Mouse (Mus musculus) MEL (cell line): ENCODE data around the gene Mesp2.

Experiments
- BHLHE40 ChIP-seq: IDR thresholded peaks from 2 replicates; pipeline ENCODE4 v1.6.1; 2012; ENCODE audit warnings: low read depth, mild to moderate bottlenecking, inconsistent platforms, low read length, improper control_type of control experiment, borderline replicate concordance
- CHD1 ChIP-seq: IDR thresholded peaks from 2 replicates; pipeline ENCODE4 v1.6.1; 2012; ENCODE audit warnings: low read depth, mild to moderate bottlenecking, inconsistent platforms, low read length, improper control_type of control experiment
- CHD2 ChIP-seq: IDR thresholded peaks from 2 replicates; pipeline ENCODE4 v1.6.1; 2011; ENCODE audit warnings: low read length, improper control_type of control experiment
- CTCF ChIP-seq, 3 experiments: IDR thresholded peaks in 2 of 3; conservative IDR thresholded peaks in 1 of 3; 2 replicates each; pipeline ENCODE4 v1.5.1; 2011 to 2012; ENCODE audit warnings: low read length in 3 of 3, low read depth in 2 of 3, mild to moderate bottlenecking in 2 of 3, improper control_type of control experiment in 1 of 3, inconsistent platforms in 1 of 3, mixed read lengths in 1 of 3, moderate library complexity in 1 of 3; ENCODE audit not compliant: control insufficient read depth in 1 of 3, insufficient read depth in 1 of 3, poor library complexity in 1 of 3, severe bottlenecking in 1 of 3
- EP300 ChIP-seq, 2 experiments: IDR thresholded peaks; 2 replicates each; pipeline ENCODE4 v1.6.1; 2011; ENCODE audit warnings: improper control_type of control experiment in 2 of 2, low read length in 2 of 2, low read depth in 1 of 2, mild to moderate bottlenecking in 1 of 2
- GATA1 ChIP-seq: IDR thresholded peaks from 2 replicates; pipeline ENCODE4 v1.6.1; 2011; ENCODE audit warnings: low read depth, low read length, improper control_type of control experiment
- JUND ChIP-seq: IDR thresholded peaks from 2 replicates; pipeline ENCODE4 v1.6.1; 2011; ENCODE audit warnings: low read depth, mild to moderate bottlenecking, improper control_type of control experiment, low read length
- POLR2A ChIP-seq, 2 experiments: IDR thresholded peaks; 2 replicates each; pipeline ENCODE4 v1.6.1; 2011 to 2012; ENCODE audit warnings: low read length in 2 of 2, mild to moderate bottlenecking in 2 of 2, control low read depth in 1 of 2, improper control_type of control experiment in 1 of 2, low read depth in 1 of 2, moderate library complexity in 1 of 2; ENCODE audit not compliant: control insufficient read depth in 1 of 2, insufficient read depth in 1 of 2, poor library complexity in 1 of 2
- RAD21 ChIP-seq: IDR thresholded peaks from 2 replicates; pipeline ENCODE4 v1.6.1; 2011; ENCODE audit warnings: mild to moderate bottlenecking, low read depth, low read length, improper control_type of control experiment
- USF2 ChIP-seq, 2 experiments: IDR thresholded peaks; 2 replicates each; pipeline ENCODE4 v1.6.1; 2011 to 2012; ENCODE audit warnings: improper control_type of control experiment in 2 of 2, low read length in 2 of 2, borderline replicate concordance in 1 of 2, inconsistent platforms in 1 of 2, low read depth in 1 of 2, mild to moderate bottlenecking in 1 of 2; ENCODE audit not compliant: insufficient read depth in 1 of 2
- ZKSCAN1 ChIP-seq: IDR thresholded peaks from 2 replicates; pipeline ENCODE4 v1.6.1; 2012; ENCODE audit warnings: low read depth, mild to moderate bottlenecking, inconsistent platforms, low read length, improper control_type of control experiment, moderate library complexity
- ZMIZ1 ChIP-seq: IDR thresholded peaks from 2 replicates; pipeline ENCODE4 v1.6.1; 2012; ENCODE audit warnings: low read depth, mild to moderate bottlenecking, inconsistent platforms, low read length, improper control_type of control experiment, moderate library complexity
- ZNF384 ChIP-seq: IDR thresholded peaks from 2 replicates; pipeline ENCODE4 v1.6.1; 2012; ENCODE audit warnings: low read depth, mild to moderate bottlenecking, inconsistent platforms, low read length, improper control_type of control experiment

DNA sequence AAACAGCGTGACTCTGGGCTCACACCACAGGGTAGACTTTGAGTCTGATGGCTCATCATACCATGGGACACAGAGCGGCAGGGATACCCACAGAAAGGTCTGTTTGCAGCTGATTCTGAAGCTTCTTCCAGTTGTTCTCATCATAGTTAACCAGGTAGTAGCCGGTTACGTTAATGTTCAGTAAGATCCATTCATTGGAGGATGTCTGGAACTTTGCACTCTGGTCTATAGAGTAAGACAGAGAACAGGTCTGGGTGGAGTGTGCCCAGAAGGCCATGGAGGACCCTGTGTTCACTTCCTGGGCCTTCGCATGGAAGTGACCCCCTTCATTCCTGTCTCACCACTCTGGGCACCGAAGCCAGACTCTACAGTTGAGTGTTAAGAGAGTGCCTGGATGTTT is 24.7 kb downstream of the Mesp2 start:
- no peak for TF ChIP-seq CTCF (IDR thresholded peaks at IDR 0.05 in 2 of 3, conservative IDR thresholded peaks at IDR 0.05 in 1 of 3; ENCODE audit: control insufficient read depth in 1 of 3, insufficient read depth in 1 of 3, low read depth in 2 of 3, low read length in 3 of 3, poor library complexity in 1 of 3, severe bottlenecking in 1 of 3)
- no peak for TF ChIP-seq RAD21
- no peak for TF ChIP-seq ZKSCAN1
- TF ChIP-seq POLR2A (IDR thresholded peaks at IDR 0.05; ENCODE audit: control insufficient read depth in 1 of 2, insufficient read depth in 1 of 2, low read depth in 1 of 2, low read length in 2 of 2, poor library complexity in 1 of 2) = no peak
- TF ChIP-seq EP300 (IDR thresholded peaks at IDR 0.05; ENCODE audit: low read depth in 1 of 2, low read length in 2 of 2) = no peak
- no peak for TF ChIP-seq CHD1
- TF ChIP-seq BHLHE40 = no peak
- no peak for TF ChIP-seq GATA1
- no peak for TF ChIP-seq USF2 (IDR thresholded peaks at IDR 0.05; ENCODE audit: borderline replicate concordance in 1 of 2, insufficient read depth in 1 of 2, low read depth in 1 of 2, low read length in 2 of 2)
- no peak for TF ChIP-seq JUND
- no peak for TF ChIP-seq CHD2
- TF ChIP-seq ZMIZ1 = no peak
- TF ChIP-seq ZNF384 = no peak
